Mouse (Mus musculus): ENCODE data around the gene Steap3. TPM values are rescaled to one million over a fixed set of nuclear protein-coding genes. Genes with fewer than 3 reads are reported as not detected.

Steap3 gene
- total and polyA plus RNA-seq, 2 experiments from 2014 or later, result 19.6 to 38.7 TPM

GRCm38 (mm10) chr1:120245661-120246131 lies 26.8 kb downstream of the Steap3 start:
- Histone ChIP-seq H3K4me2 (ENCODE audit: low read depth, low read length) (no peak overlapping the region), H3K36me3 (replicated peaks; ENCODE audit: control insufficient read depth, insufficient read depth, low read length) (peaks cover 24% of the 10 kb centered on the region), H3K9ac (replicated peaks; ENCODE audit: low read depth, low read length) (no peak overlapping the region), H3K4me1 (ENCODE audit: control insufficient read depth, insufficient read depth) (peaks cover 27% of the 10 kb centered on the region), H3K4me3 (ENCODE audit: low read depth, low read length) (no peak overlapping the region), H3K27me3 (ENCODE audit: control insufficient read depth, insufficient read depth, low read length) (no peaks in the 10 kb centered on the region), H3K9me3 (replicated peaks; ENCODE audit: control insufficient read depth, low read length) (no peaks in the 10 kb centered on the region), H3K27ac (ENCODE audit: low read depth) (peak overlapping the region; percentile 74)
- peak; percentile 85 for ATAC-seq (ENCODE audit: insufficient read depth, low read depth)
- WGBS, result 26% methylated on average over 4 of the region's 4 CpGs
- TF ChIP-seq EP300 (IDR thresholded peaks at IDR 0.05; ENCODE audit: low read depth) (no peak), CTCF (IDR thresholded peaks at IDR 0.05; ENCODE audit: low read depth) (no peak)
- peak; percentile 64 for DNase-seq (ENCODE audit: low spot score)

- H3K9me3 ChIP-seq (replicated peaks; ENCODE audit: control insufficient read depth, low read length), result no peaks in the 10 kb centered on the region
- no peaks in the 10 kb centered on the region for H3K27me3 ChIP-seq (ENCODE audit: control insufficient read depth, insufficient read depth, low read length)
- no peak for DNase-seq (ENCODE audit: low spot score)
- peaks cover 27% of the 10 kb centered on the region for H3K4me1 ChIP-seq (ENCODE audit: control insufficient read depth, insufficient read depth)
- H3K4me2 ChIP-seq (ENCODE audit: low read depth, low read length), result no peak overlapping the region
- H3K36me3 ChIP-seq (replicated peaks; ENCODE audit: control insufficient read depth, insufficient read depth, low read length), result peaks cover 24% of the 10 kb centered on the region
- no peak for ATAC-seq (ENCODE audit: insufficient read depth, low read depth)
- no peak overlapping the region for H3K9ac ChIP-seq (replicated peaks; ENCODE audit: low read depth, low read length)
- peak overlapping the region; percentile 74 for H3K27ac ChIP-seq (ENCODE audit: low read depth)
- H3K4me3 ChIP-seq (ENCODE audit: low read depth, low read length), result no peak overlapping the region
- TF ChIP-seq EP300 (IDR thresholded peaks at IDR 0.05; ENCODE audit: low read depth) (no peak), CTCF (IDR thresholded peaks at IDR 0.05; ENCODE audit: low read depth) (no peak)
- WGBS, result 42% methylated on average over 11 of the region's 11 CpGs
Measured at GRCm38 (mm10) chr1:120244646-120245045, 27.9 kb downstream of the Steap3 start.

GRCm38 (mm10) chr1:120243987-120244386 lies 28.5 kb downstream of the Steap3 start:
- WGBS, result 81% methylated on average over 11 of the region's 11 CpGs
- no peak for ATAC-seq (ENCODE audit: insufficient read depth, low read depth)
- no peaks in the 10 kb centered on the region for H3K9me3 ChIP-seq (replicated peaks; ENCODE audit: control insufficient read depth, low read length)
- H3K27me3 ChIP-seq (ENCODE audit: control insufficient read depth, insufficient read depth, low read length), result no peaks in the 10 kb centered on the region
- no peak overlapping the region for H3K4me3 ChIP-seq (ENCODE audit: low read depth, low read length)
- no peak for DNase-seq (ENCODE audit: low spot score)
- TF ChIP-seq CTCF (IDR thresholded peaks at IDR 0.05; ENCODE audit: low read depth) (peak; percentile 24), EP300 (IDR thresholded peaks at IDR 0.05; ENCODE audit: low read depth) (no peak)
- H3K4me2 ChIP-seq (ENCODE audit: low read depth, low read length), result no peak overlapping the region
- no peak overlapping the region for H3K27ac ChIP-seq (ENCODE audit: low read depth)
- H3K4me1 ChIP-seq (ENCODE audit: control insufficient read depth, insufficient read depth), result peaks cover 27% of the 10 kb centered on the region
- no peak overlapping the region for H3K9ac ChIP-seq (replicated peaks; ENCODE audit: low read depth, low read length)
- H3K36me3 ChIP-seq (replicated peaks; ENCODE audit: control insufficient read depth, insufficient read depth, low read length), result peaks cover 24% of the 10 kb centered on the region

- 77% methylated on average over 1 of the region's 1 CpGs for WGBS
- H3K27me3 ChIP-seq (ENCODE audit: control insufficient read depth, insufficient read depth, low read length), result no peaks in the 10 kb centered on the region
- no peak overlapping the region for H3K4me2 ChIP-seq (ENCODE audit: low read depth, low read length)
- ATAC-seq (ENCODE audit: insufficient read depth, low read depth) (no peak), DNase-seq (ENCODE audit: low spot score) (no peak)
- H3K4me1 ChIP-seq (ENCODE audit: control insufficient read depth, insufficient read depth), result no peaks in the 10 kb centered on the region
- no peak overlapping the region for H3K27ac ChIP-seq (ENCODE audit: low read depth)
- peaks cover 18% of the 10 kb centered on the region for H3K36me3 ChIP-seq (replicated peaks; ENCODE audit: control insufficient read depth, insufficient read depth, low read length)
- no peaks in the 10 kb centered on the region for H3K9me3 ChIP-seq (replicated peaks; ENCODE audit: control insufficient read depth, low read length)
- no peak overlapping the region for H3K4me3 ChIP-seq (ENCODE audit: low read depth, low read length)
- TF ChIP-seq CTCF (IDR thresholded peaks at IDR 0.05; ENCODE audit: low read depth) (no peak), EP300 (IDR thresholded peaks at IDR 0.05; ENCODE audit: low read depth) (no peak)
- no peak overlapping the region for H3K9ac ChIP-seq (replicated peaks; ENCODE audit: low read depth, low read length)
Measured at GRCm38 (mm10) chr1:120237068-120237467, 35.4 kb downstream of the Steap3 start.

- 72% methylated on average over 14 of the region's 14 CpGs for WGBS
- DNase-seq (ENCODE audit: low spot score) (no peak), ATAC-seq (ENCODE audit: insufficient read depth, low read depth) (no peak)
- Histone ChIP-seq H3K4me3 (ENCODE audit: low read depth, low read length) (no peak overlapping the region), H3K9me3 (replicated peaks; ENCODE audit: control insufficient read depth, low read length) (no peaks in the 10 kb centered on the region), H3K27me3 (ENCODE audit: control insufficient read depth, insufficient read depth, low read length) (no peaks in the 10 kb centered on the region), H3K4me1 (ENCODE audit: control insufficient read depth, insufficient read depth) (no peaks in the 10 kb centered on the region), H3K27ac (ENCODE audit: low read depth) (no peak overlapping the region), H3K36me3 (replicated peaks; ENCODE audit: control insufficient read depth, insufficient read depth, low read length) (peaks cover 12% of the 10 kb centered on the region; the same call in 1 of the 2 replicates), H3K4me2 (ENCODE audit: low read depth, low read length) (no peak overlapping the region), H3K9ac (replicated peaks; ENCODE audit: low read depth, low read length) (no peak overlapping the region)
- no peak for TF ChIP-seq CTCF (IDR thresholded peaks at IDR 0.05; ENCODE audit: low read depth)
- TF ChIP-seq EP300 (IDR thresholded peaks at IDR 0.05; ENCODE audit: low read depth), result no peak
Measured at GRCm38 (mm10) chr1:120236424-120236823, 36.1 kb downstream of the Steap3 start.

- Histone ChIP-seq H3K4me2 (ENCODE audit: low read depth, low read length) (no peak overlapping the region), H3K9me3 (replicated peaks; ENCODE audit: control insufficient read depth, low read length) (no peaks in the 10 kb centered on the region), H3K27ac (ENCODE audit: low read depth) (no peak overlapping the region), H3K36me3 (replicated peaks; ENCODE audit: control insufficient read depth, insufficient read depth, low read length) (0 out of 2 replicates have a peak, but pooled peaks cover 8% of the 10 kb centered on the region), H3K9ac (replicated peaks; ENCODE audit: low read depth, low read length) (no peak overlapping the region), H3K27me3 (ENCODE audit: control insufficient read depth, insufficient read depth, low read length) (no peaks in the 10 kb centered on the region), H3K4me1 (ENCODE audit: control insufficient read depth, insufficient read depth) (no peaks in the 10 kb centered on the region), H3K4me3 (ENCODE audit: low read depth, low read length) (no peak overlapping the region)
- 84% methylated on average over 6 of the region's 6 CpGs for WGBS
- ATAC-seq (ENCODE audit: insufficient read depth, low read depth), result no peak
- TF ChIP-seq EP300 (IDR thresholded peaks at IDR 0.05; ENCODE audit: low read depth) (no peak), CTCF (IDR thresholded peaks at IDR 0.05; ENCODE audit: low read depth) (no peak)
- no peak for DNase-seq (ENCODE audit: low spot score)
Measured at GRCm38 (mm10) chr1:120235631-120236215, 36.8 kb downstream of the Steap3 start.
